Comparison of ENCODE assay signal across 22 mouse cellular contexts in genomic region chr8:102159541-102160197, GRCm38 (mm10).
A peak's percentile ranks its signal among the peaks of the same experiment; 100 is the strongest.
DNase-seq lines count a peak whose midpoint lies in the region; ATAC-seq and TF ChIP-seq lines count a peak whose summit lies in the region.
"Had no signal": no experiment of that assay in that cellular context is flagged by ENCODE, and none has a peak within 500 bp of the region (broad histone marks: within the 10 kb centered on the region; RNA-seq: fewer than 3 reads in every experiment).

No protein-coding gene starts in this region.

- H3K36me3 ChIP-seq in hindbrain, postnatal 0 days (ENCODE audit: insufficient read depth, low read length), result no peaks in the 10 kb centered on the region
- H3K36me3 ChIP-seq in hindbrain, embryonic 11.5 days (ENCODE audit: control insufficient read depth, insufficient read depth, low read length), result no peaks in the 10 kb centered on the region
- no peaks in the 10 kb centered on the region for H3K36me3 ChIP-seq in midbrain, postnatal 0 days (ENCODE audit: insufficient read depth, low read length)
- H3K36me3 ChIP-seq in midbrain, embryonic 10.5 days, result no peaks in the 10 kb centered on the region
- no peaks in the 10 kb centered on the region for H3K36me3 ChIP-seq in neural tube, embryonic 11.5 days (ENCODE audit: control insufficient read depth, insufficient read depth, low read length)
- no peaks in the 10 kb centered on the region for H3K36me3 ChIP-seq in neural tube, embryonic 15.5 days
- H3K36me3 ChIP-seq in neural tube, embryonic 12.5 days, result no peaks in the 10 kb centered on the region
- H3K36me3 ChIP-seq: G1E had no signal

- H3K4me1 ChIP-seq in hindbrain, postnatal 0 days (ENCODE audit: insufficient read depth, low read length), result no peaks in the 10 kb centered on the region
- H3K4me1 ChIP-seq in hindbrain, embryonic 11.5 days (replicated peaks; ENCODE audit: control insufficient read depth, insufficient read depth, low read length), result no peaks in the 10 kb centered on the region
- no peaks in the 10 kb centered on the region for H3K4me1 ChIP-seq in midbrain, postnatal 0 days (ENCODE audit: insufficient read depth, low read length)
- H3K4me1 ChIP-seq in midbrain, embryonic 10.5 days, result no peaks in the 10 kb centered on the region
- no peaks in the 10 kb centered on the region for H3K4me1 ChIP-seq in neural tube, embryonic 11.5 days (ENCODE audit: control insufficient read depth, insufficient read depth, low read length)
- no peaks in the 10 kb centered on the region for H3K4me1 ChIP-seq in neural tube, embryonic 15.5 days
- no peaks in the 10 kb centered on the region for H3K4me1 ChIP-seq in neural tube, embryonic 12.5 days

- no peak overlapping the region for H3K4me2 ChIP-seq in hindbrain, postnatal 0 days (ENCODE audit: low read depth, low read length)
- no peak overlapping the region for H3K4me2 ChIP-seq in hindbrain, embryonic 11.5 days (replicated peaks; ENCODE audit: low read depth, low read length)
- H3K4me2 ChIP-seq in midbrain, postnatal 0 days (ENCODE audit: low read depth, low read length, poor library complexity, severe bottlenecking), result no peak overlapping the region
- no peak overlapping the region for H3K4me2 ChIP-seq in neural tube, embryonic 11.5 days (ENCODE audit: low read depth)
- H3K4me2 ChIP-seq in neural tube, embryonic 15.5 days, result no peak overlapping the region
- no peak overlapping the region for H3K4me2 ChIP-seq in neural tube, embryonic 12.5 days (replicated peaks)

- no peak overlapping the region for H3K9ac ChIP-seq in hindbrain, postnatal 0 days (replicated peaks; ENCODE audit: low read length)
- no peak overlapping the region for H3K9ac ChIP-seq in hindbrain, embryonic 11.5 days (ENCODE audit: low read depth, low read length)
- H3K9ac ChIP-seq in midbrain, postnatal 0 days (replicated peaks; ENCODE audit: low read length, poor library complexity, severe bottlenecking), result no peak overlapping the region
- no peak overlapping the region for H3K9ac ChIP-seq in neural tube, embryonic 11.5 days (ENCODE audit: low read length)
- H3K9ac ChIP-seq in neural tube, embryonic 15.5 days (replicated peaks), result no peak overlapping the region
- H3K9ac ChIP-seq in neural tube, embryonic 12.5 days, result no peak overlapping the region

- DNase-seq in hindbrain, postnatal 0 days (ENCODE audit: low spot score), result peak; percentile 3
- no peak for DNase-seq in hindbrain, embryonic 11.5 days (ENCODE audit: low spot score)
- DNase-seq in midbrain, postnatal 0 days (ENCODE audit: low spot score), result peak; percentile 29
- no peak for DNase-seq in midbrain, embryonic 10.5 days (ENCODE audit: low spot score)
- DNase-seq in neural tube, embryonic 11.5 days (ENCODE audit: low spot score), result peak; percentile 10
- DNase-seq in neural tube, embryonic 10.5 days (ENCODE audit: extremely low spot score, low spot score), result no peak
- DNase-seq: adrenal gland, adult 2 months; adrenal gland, adult 8-10 months; adrenal gland, postnatal 10 days; adrenal gland, postnatal 14 days; adrenal gland, postnatal 25 days; adrenal gland, postnatal 36 days; B cell, adult 2 months; cerebellum, adult 11 months; cerebellum, adult 11-12 months had no signal

- H3K9me3 ChIP-seq in hindbrain, postnatal 0 days (ENCODE audit: low read length), result no peaks in the 10 kb centered on the region
- H3K9me3 ChIP-seq in hindbrain, embryonic 11.5 days (ENCODE audit: control insufficient read depth, low read length), result no peaks in the 10 kb centered on the region
- no peaks in the 10 kb centered on the region for H3K9me3 ChIP-seq in midbrain, postnatal 0 days (ENCODE audit: low read length)
- H3K9me3 ChIP-seq in midbrain, embryonic 10.5 days (replicated peaks), result no peaks in the 10 kb centered on the region
- H3K9me3 ChIP-seq in neural tube, embryonic 11.5 days (ENCODE audit: control insufficient read depth, low read length), result no peaks in the 10 kb centered on the region
- no peaks in the 10 kb centered on the region for H3K9me3 ChIP-seq in neural tube, embryonic 15.5 days (replicated peaks)
- no peaks in the 10 kb centered on the region for H3K9me3 ChIP-seq in neural tube, embryonic 12.5 days
- H3K9me3 ChIP-seq: G1E had no signal

- 54% methylated on average over 2 of the region's 2 CpGs for WGBS in hindbrain, postnatal 0 days
- WGBS in hindbrain, embryonic 11.5 days, result 72% methylated on average over 2 of the region's 2 CpGs
- 62% methylated on average over 2 of the region's 2 CpGs for WGBS in midbrain, postnatal 0 days
- 83% methylated on average over 2 of the region's 2 CpGs for WGBS in midbrain, embryonic 10.5 days
- 68% methylated on average over 2 of the region's 2 CpGs for whole genome bisulfite sequencing in neural tube, embryonic 11.5 days
- WGBS in neural tube, embryonic 15.5 days, result 46% methylated on average over 2 of the region's 2 CpGs
- 54% methylated on average over 2 of the region's 2 CpGs for WGBS in neural tube, embryonic 12.5 days

- H3K4me3 ChIP-seq in hindbrain, postnatal 0 days (ENCODE audit: low read length), result no peak overlapping the region
- H3K4me3 ChIP-seq in hindbrain, embryonic 11.5 days (ENCODE audit: low read depth, low read length), result no peak overlapping the region
- no peak overlapping the region for H3K4me3 ChIP-seq in midbrain, postnatal 0 days (ENCODE audit: low read depth, low read length)
- H3K4me3 ChIP-seq in midbrain, embryonic 10.5 days, result no peak overlapping the region
- H3K4me3 ChIP-seq in neural tube, embryonic 11.5 days (ENCODE audit: low read depth, low read length), result no peak overlapping the region
- H3K4me3 ChIP-seq in neural tube, embryonic 15.5 days (replicated peaks), result no peak overlapping the region
- no peak overlapping the region for H3K4me3 ChIP-seq in neural tube, embryonic 12.5 days

- TF ChIP-seq CTCF in hindbrain, postnatal 0 days (IDR thresholded peaks at IDR 0.05; ENCODE audit: low read depth), result no peak
- TF ChIP-seq CTCF in midbrain, postnatal 0 days (IDR thresholded peaks at IDR 0.05), result no peak

- 0 out of 2 replicates have a peak, but pooled peaks have one; percentile 59 for ATAC-seq in hindbrain, postnatal 0 days
- ATAC-seq in hindbrain, embryonic 11.5 days (ENCODE audit: low FRiP score), result no peak; the same call in 1 of the 2 replicates
- ATAC-seq in midbrain, postnatal 0 days (ENCODE audit: low FRiP score), result no peak
- ATAC-seq in neural tube, embryonic 11.5 days (ENCODE audit: insufficient read depth, low FRiP score, low TSS enrichment), result peak; percentile 67; the same call in 1 of the 2 replicates
- ATAC-seq in neural tube, embryonic 15.5 days (ENCODE audit: low FRiP score), result no peak
- ATAC-seq in neural tube, embryonic 12.5 days (ENCODE audit: low FRiP score, low read depth), result peak; percentile 78; the same call in 1 of the 2 replicates
- ATAC-seq: activated CD4-positive, CD25-positive, alpha-beta regulatory T cell, adult 4 months; CD4-positive, CD25-positive, alpha-beta regulatory T cell, adult 4 months; Patski had no signal

- no peak overlapping the region for H3K27ac ChIP-seq in hindbrain, postnatal 0 days
- H3K27ac ChIP-seq in hindbrain, embryonic 11.5 days (ENCODE audit: low read depth, low read length), result no peak overlapping the region
- no peak overlapping the region for H3K27ac ChIP-seq in midbrain, postnatal 0 days (ENCODE audit: low read depth, low read length)
- no peak overlapping the region for H3K27ac ChIP-seq in midbrain, embryonic 10.5 days (replicated peaks)
- no peak overlapping the region for H3K27ac ChIP-seq in neural tube, embryonic 11.5 days (ENCODE audit: low read depth, low read length)
- H3K27ac ChIP-seq in neural tube, embryonic 15.5 days (replicated peaks), result no peak overlapping the region
- no peak overlapping the region for H3K27ac ChIP-seq in neural tube, embryonic 12.5 days

- H3K27me3 ChIP-seq in hindbrain, postnatal 0 days (ENCODE audit: insufficient read depth, low read length), result no peaks in the 10 kb centered on the region
- no peaks in the 10 kb centered on the region for H3K27me3 ChIP-seq in hindbrain, embryonic 11.5 days (ENCODE audit: control insufficient read depth, insufficient read depth, low read length)
- no peaks in the 10 kb centered on the region for H3K27me3 ChIP-seq in midbrain, postnatal 0 days (ENCODE audit: insufficient read depth, low read length)
- no peaks in the 10 kb centered on the region for H3K27me3 ChIP-seq in midbrain, embryonic 10.5 days (ENCODE audit: low read depth, poor library complexity, severe bottlenecking)
- H3K27me3 ChIP-seq in neural tube, embryonic 11.5 days (ENCODE audit: control insufficient read depth, insufficient read depth, low read length), result no peaks in the 10 kb centered on the region
- no peaks in the 10 kb centered on the region for H3K27me3 ChIP-seq in neural tube, embryonic 15.5 days (replicated peaks)
- no peaks in the 10 kb centered on the region for H3K27me3 ChIP-seq in neural tube, embryonic 12.5 days (replicated peaks)
- H3K27me3 ChIP-seq: CH12.LX, Patski had no signal

Comparison
In these comparisons a context has a peak if more than half of its experiments do, and no peak if none do; other contexts are left out.
1. ATAC-seq: peak in hindbrain, postnatal 0 days (single experiment), neural tube, embryonic 11.5 days (single experiment) and neural tube, embryonic 12.5 days (single experiment); none in hindbrain, embryonic 11.5 days (single experiment), midbrain, postnatal 0 days (single experiment) and neural tube, embryonic 15.5 days (single experiment).
2. DNase-seq: peak in hindbrain, postnatal 0 days (single experiment), midbrain, postnatal 0 days (single experiment) and neural tube, embryonic 11.5 days (single experiment); none in hindbrain, embryonic 11.5 days (single experiment), midbrain, embryonic 10.5 days (single experiment) and neural tube, embryonic 10.5 days (single experiment).